Mouse (Mus musculus) mesoderm, embryonic 11.5 days (tissue): Measurements from ENCODE around the gene Uba52.
A peak's percentile ranks its signal among the peaks of the same experiment; 100 is the strongest.
"Not testable (repeated sequence)": the region's sequence is repeated elsewhere in the genome, so short reads cannot be mapped to it uniquely, and the experiment has no call there.

Source experiments
- DNase-seq: peaks from one replicate; pipeline ENCODE4 v3.0.0-alpha.2; 2012; ENCODE audit warnings: low read depth, low spot score

Uba52 gene

DNA sequence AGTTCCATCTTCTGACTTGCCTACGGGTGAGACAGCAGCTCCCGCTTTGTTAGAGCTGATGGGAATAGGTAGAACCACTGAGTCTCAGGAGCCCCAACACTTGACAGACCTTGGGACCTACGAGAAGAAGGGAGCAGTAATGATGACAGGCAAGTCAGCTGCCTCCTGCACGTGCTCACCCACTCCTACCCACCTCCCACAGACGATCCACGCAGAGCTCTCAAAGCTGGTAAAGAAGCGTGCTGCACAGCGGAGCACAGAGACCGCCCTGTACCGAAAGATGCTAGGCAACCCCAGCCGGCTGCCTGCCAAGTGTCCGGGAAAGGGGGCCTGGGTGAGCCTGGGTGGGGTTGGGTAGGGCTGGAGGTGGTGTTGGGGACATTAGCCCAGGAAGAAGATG is 23.7 kb upstream of the Uba52 start:
- DNase-seq: no peak

- no peak for DNase-seq
These were observed 19.7 kb upstream of the Uba52 start for GRCm38 (mm10) chr8:70530314-70530713.

GRCm38 (mm10) chr8:70529741-70530161 is 19.1 kb upstream of the Uba52 start:
- DNase-seq: no peak

- no peak for DNase-seq
These were observed 18.7 kb upstream of the Uba52 start for GRCm38 (mm10) chr8:70529299-70529698.

- no peak for DNase-seq
These were observed 17.7 kb upstream of the Uba52 start for GRCm38 (mm10) chr8:70528182-70528797.

- peak; percentile 95 for DNase-seq
These were observed 17.0 kb upstream of the Uba52 start, which contains the start of the genes Fkbp8 and Kxd1 for GRCm38 (mm10) chr8:70527512-70528181. TSS of gene Fkbp8 (plus strand) at chr8:70527724. TSS of gene Kxd1 (minus strand) at chr8:70527956.

GRCm38 (mm10) chr8:70527111-70527511 is 16.5 kb upstream of the Uba52 start:
- DNase-seq: no peak

DNA sequence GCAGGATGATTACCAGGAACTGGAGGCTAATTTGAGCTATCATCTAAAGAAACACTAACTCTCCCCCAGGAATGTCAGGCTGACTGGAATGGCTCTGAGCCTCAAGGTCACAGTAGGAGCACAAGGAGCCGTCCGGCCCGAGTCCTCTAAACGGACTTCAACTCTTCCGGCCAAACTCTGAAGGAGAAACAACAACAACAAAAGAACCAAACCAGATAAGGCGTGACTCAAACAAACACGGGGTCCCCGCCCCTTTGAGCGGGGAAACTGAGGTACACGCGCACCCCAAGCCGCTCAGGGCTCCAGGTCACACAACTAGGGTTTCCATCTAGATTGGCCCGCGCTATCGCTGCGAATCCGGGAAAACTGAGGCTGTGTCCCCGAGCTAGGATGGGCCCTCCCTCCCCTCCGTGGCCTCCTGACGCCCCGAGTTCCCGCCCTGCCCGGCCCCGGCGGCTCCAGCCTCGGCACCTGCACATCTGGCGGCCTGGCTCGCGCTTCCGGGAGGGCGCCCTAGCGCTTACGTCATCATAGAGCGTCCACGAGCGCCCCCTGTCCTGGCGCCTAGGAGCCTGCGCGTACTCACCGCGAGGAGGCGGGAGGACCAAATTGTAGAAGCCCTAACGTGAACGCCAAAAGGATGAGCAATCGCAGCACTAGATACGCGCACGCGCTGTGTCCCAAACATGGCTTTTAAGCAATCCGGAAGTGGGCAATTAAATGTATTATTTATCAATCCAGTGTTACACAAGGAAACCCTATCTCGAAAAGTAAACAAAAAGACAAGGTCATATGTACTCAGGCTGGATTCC is 12.2 kb upstream of the Uba52 start:
- peak; percentile 98 for DNase-seq

- DNase-seq: no peak
These were observed 9.0 kb upstream of the Uba52 start for GRCm38 (mm10) chr8:70519606-70520005.

- no peak for DNase-seq
These were observed 8.4 kb upstream of the Uba52 start for GRCm38 (mm10) chr8:70519043-70519442.

DNA sequence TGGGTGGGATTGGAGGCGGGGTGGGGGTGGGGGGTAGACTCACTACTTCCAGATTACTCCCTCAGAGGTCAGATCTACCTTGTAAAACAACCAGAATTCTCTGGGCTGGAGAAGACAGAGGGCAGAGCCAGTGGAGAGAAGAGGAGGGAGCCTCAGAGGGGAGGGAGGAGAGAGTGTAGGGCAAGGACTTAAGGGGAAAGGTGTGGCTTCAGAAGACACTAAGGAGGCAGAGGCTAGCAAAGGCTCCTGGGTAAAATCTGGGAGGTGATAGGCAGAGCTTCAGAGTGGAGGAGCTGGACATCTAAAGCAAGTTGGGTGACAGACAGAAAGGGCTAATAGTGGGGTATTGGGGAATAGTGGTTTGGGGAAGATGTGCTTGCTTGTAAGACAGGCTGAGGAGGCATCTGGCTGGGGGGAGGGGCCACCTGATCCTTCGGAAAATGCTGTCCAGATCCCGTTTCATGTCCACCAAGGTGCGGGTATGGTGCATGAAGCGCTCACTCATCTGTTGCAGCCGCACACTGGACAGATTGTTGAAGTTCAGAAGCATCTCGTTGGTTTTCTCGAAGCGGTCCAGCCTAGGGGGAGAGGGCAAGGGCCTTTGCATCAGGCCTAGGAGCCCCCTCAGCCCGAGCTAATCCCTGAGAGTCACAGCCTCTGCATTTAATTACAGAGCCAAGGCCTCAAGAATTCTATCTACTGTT is 7.5 kb upstream of the Uba52 start:
- no peak for DNase-seq

GRCm38 (mm10) chr8:70513441-70513840 is 2.8 kb upstream of the Uba52 start:
- no peak for DNase-seq

GRCm38 (mm10) chr8:70512253-70512903 is 1.8 kb upstream of the Uba52 start:
- no peak for DNase-seq

DNA sequence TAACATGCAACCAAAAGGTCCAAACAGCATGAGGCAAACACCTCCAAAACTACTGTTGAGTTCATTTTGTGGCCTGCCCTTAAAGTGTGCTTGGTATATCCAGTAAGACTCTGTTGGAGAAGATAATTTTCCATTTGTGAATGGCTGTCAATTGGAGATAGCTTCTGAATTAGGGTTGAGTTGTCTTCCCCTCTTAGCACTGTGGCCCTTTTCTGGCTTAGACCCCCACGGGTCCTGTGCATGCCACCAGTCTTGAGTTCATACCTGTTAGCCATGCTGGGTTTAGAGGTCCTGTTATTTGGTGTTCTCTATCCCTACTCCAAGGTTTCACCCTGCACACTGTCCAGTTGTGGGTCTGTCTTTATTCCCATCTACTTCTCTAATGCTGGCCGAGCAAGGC is 1.2 kb upstream of the Uba52 start:
- no peak for DNase-seq

- DNase-seq: not testable (repeated sequence)
These were observed 573 bp upstream of the Uba52 start for GRCm38 (mm10) chr8:70511174-70511573.

DNA sequence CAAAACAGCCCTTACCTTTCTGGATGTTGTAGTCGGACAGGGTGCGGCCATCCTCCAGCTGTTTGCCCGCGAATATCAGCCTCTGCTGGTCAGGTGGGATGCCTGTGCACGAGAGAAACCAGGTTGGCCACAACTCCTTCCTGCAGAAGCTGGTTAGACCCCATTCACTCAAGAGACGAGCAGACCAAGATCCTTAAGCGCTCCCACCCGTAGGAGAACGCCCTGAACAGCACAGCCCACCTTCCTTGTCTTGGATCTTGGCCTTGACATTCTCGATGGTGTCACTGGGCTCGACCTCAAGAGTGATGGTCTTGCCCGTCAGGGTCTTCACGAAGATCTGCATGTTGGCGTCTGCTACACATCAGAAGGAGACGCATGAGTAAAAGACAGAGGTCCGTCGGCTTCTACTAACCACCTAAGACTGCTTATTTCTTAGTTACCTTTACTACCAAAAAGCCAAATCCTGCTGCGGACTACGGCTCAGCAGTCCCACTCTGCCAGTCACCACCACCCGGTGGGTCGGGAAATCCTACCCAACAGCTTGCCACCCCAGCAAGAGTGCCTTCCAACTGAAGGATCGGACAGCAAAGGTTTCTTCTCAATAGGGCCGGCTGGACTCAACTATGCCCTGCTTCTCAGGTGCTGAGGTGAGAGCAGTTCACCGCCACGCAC is 1.2 kb downstream of the Uba52 start:
- no peak for DNase-seq

DNA sequence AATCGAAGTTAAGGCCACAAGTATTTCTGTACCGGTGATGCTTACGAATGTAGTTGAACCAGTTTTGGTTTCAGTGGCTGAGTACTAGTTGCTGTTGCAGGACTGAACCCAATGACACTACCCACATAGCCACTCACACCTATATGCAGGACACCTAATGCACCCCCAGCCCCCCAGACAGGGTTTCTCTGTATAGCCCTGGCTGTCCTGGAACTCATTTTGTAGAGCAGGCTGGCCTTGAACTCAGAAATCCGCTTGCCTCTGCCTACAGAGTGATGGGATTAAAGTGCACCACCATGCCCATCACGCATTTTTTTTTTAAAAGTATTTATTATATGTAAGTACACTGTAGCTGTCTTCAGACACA is 3.6 kb downstream of the Uba52 start:
- DNase-seq: no peak

DNA sequence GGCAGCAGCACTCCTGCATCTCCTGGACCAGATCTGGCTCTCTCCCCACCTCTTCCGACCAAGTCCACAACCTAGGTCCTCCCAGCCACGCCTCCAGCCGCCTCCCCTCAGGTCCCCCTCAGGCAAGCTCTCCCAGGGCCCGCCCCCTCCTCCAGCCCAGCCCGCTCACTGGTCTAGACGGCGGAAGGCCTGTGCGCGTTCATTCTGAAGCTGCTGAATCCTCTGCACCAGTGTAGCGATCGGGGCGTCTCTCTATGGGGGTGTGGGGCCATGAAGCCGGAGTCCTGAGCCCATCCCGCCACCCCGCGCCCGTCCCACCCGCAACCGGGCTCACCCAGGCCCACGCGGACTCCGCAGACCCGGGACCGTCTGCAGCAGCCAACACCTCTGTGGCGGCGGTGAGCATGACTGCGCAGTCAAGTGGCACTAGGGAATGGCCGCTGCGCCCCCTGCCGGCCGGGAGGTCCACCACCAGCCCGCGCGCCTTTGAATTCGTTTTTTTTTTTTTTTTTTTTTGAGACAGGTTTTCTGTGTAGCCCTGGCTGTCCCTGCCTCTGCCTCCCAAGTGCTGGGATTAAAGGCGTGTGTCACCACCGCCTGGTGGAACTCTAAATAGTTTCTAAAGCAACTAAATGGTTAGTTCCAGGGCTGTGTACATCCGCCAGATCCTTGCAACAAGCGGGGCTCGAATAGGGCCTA is 4.1 kb downstream of the Uba52 start, which contains the start of gene Rex1bd:
Gene Rex1bd, minus strand, starts transcription at position 425 of the 699 bp plus-strand sequence.
- DNase-seq: peak; percentile 94

DNA sequence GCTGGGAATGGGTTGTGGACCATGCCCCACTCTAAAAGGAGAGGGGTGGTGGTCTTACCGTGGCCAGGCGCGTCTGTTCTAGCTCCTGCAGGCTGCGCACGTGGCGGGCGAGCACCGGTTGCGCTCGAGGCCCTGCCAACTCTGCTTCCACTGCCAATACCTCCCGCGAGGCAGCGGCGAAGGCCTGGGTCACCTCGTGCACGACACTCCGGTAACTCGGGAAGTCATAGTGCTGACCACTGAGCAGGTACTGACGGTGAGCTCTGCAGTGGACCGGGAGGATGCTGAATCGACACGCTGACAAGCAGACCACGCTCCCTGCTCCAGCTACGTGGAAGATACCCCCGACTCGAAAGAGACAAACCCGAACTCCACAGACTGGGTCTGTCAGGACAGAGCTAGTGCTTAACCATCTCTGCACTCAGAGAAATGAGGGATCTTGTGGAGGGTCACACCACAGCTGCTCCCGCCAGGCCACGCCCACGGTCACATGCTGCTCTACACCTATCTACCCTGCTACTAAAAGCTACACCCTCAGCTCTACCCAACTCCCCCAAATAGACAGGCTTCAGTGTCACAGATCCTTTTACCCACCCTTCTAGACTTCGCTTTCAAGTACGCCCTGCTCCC is 4.8 kb downstream of the Uba52 start:
- DNase-seq: no peak

DNA sequence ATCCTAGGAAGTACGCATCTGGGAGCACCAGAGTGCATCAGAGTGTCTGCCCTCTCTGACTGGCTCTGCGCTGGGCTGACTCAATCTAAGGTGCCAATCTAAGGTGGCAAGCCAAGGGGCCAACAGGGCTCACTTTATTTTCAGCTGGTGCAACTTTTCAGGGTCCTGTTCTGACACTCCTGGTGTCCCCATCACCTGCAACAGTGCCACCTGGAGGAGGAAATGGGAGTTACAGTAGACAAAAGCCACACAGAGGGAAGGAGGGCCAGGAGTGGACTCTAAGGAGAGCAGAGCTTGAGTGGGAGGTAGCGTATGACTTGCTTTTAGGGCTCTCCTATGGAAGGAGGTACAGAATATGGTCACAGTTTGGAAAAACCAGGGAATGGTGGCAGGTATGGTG is 5.8 kb downstream of the Uba52 start:
- peak; percentile 85 for DNase-seq
